Mouse (Mus musculus): ENCODE results near the gene Olfr311.

DNA sequence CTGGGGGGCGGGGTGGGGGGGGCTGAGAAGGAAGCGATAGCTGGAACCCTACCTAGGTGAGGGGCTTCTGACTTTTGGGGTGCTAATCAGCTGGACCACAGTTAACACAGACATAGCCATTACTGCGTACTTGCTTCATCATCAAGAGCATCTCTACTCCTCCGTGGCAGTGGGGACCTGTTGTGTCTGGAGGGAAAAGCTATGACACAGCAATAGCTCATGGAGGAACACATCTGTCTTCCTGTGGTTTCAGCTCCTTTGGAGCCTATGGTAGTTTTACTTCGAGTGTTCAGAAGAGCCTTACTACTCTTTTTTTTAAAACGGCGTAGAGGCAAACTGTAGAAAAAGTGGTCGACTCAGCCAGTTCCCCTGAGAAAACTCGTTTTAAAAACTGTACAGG is 8.6 kb downstream of the Olfr311 start:
- TF ChIP-seq CTCF (IDR thresholded peaks at IDR 0.05; ENCODE audit: control insufficient read depth, insufficient read depth, insufficient replicate concordance, low read depth, low read length) (no peak), POLR2A (IDR thresholded peaks at IDR 0.05; ENCODE audit: control insufficient read depth, low read depth, low read length) (no peak)

Measured in testis, adult 2 months (tissue).